Mouse (Mus musculus) ES-Bruce4 (cell line): ENCODE data around the gene Dpm3.

Experiments used
- EP300 ChIP-seq: IDR thresholded peaks from 2 replicates; pipeline ENCODE4 v1.6.1; 2011; ENCODE audit warnings: low read depth, low read length; ENCODE audit not compliant: insufficient read depth
- POLR2A ChIP-seq: IDR thresholded peaks from one replicate; pipeline ENCODE4 v1.8.1; 2011; ENCODE audit warnings: low read length; ENCODE audit not compliant: insufficient read depth

DNA sequence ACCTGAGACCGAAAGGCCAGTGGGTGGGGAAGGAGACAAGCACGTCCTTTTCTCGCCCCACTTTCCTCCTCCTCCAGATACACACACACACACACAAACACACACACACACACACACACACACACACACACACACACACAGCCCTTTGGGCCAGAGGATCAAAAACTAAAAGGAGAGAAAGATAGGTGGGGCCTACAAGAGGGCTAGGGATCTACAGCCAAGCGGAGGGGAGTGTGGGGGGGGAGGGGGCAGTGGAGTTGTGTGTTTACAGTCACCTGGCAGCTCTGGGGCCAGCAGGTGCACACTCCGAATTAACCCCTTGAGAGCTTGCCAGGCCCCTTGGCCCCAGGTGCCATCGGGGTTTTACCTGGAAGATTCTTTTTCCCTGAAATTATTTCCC, 26.5 kb upstream of the Dpm3 start:
- TF ChIP-seq POLR2A (no peak), EP300 (no peak)
